Mouse (Mus musculus) retina, adult 2 months (tissue): ENCODE measurements around the gene Dera.
"Not testable (repeated sequence)": the region's sequence is repeated elsewhere in the genome, so short reads cannot be mapped to it uniquely, and the experiment has no call there.

Experiments used
- DNase-seq: peaks from one replicate; pipeline ENCODE4 v3.0.0-alpha.2; 2012; ENCODE audit warnings: low read depth, low spot score

Dera gene

DNA sequence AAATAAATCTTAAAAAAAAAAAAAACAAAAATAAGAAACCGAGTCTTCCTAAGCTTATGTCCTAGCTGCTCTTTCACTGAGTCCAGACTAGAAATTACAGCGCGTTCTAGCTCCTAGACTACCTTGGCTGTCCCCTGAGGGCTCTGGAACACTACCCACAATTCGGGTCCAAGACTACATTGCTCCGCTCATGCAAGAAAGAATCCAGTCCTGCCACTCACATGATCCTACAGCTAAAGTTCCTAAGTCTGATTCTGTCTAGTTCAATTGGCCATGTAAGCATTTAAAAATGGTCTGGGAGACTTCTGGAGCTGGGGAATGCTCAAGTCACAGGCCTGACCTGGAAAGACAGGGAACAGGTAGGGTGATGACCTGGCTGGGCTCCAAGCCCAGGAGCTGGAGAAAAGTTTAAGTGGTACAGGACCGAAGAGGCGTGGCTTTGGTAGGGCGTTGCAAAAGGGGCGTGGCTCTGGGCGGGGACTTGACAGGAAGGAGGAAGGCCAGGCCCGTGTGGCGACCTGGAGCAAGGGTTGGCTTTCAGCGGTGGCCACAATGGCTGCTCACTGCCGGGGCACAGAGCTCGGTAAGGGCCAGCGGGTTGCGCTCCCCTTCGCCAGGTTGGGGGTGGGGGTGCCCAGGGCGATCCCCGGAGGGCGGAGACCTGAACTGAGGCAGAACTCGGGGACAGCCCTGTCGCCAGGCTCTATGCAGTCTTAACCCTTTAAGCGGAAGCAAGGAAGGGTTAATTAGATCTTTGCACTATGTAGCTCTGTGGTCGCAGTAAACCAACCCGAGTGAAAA, at the start of gene Dera:
Gene Dera (plus strand): TSS at position 491 of the 801 bp plus-strand sequence.
- DNase-seq: peak; percentile 50

DNA sequence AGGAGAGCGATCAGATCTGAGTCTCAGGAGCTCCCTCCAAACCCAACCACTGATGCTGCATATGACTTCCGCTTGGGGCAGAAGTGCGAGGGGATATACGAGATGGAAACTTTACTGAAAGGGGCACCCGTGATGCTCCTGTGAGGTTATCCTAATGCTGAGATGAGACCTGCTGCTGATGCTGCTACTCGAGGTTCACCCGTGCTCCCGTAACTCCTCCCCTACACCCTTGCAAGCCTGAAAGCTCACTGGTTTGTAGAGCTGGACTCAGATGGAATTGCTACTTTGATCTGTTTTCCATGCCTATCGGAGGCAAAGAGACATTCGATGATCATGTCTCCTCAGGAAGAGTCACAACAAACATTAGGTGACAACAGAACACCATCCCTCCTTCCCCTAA, 48.1 kb upstream of the Dera start:
- DNase-seq: no peak

- DNase-seq: not testable (repeated sequence)
Measured at GRCm38 (mm10) chr6:137708726-137709405, 45.5 kb upstream of the Dera start.

- DNase-seq: no peak
Measured at GRCm38 (mm10) chr6:137710179-137711037, 43.9 kb upstream of the Dera start.

DNA sequence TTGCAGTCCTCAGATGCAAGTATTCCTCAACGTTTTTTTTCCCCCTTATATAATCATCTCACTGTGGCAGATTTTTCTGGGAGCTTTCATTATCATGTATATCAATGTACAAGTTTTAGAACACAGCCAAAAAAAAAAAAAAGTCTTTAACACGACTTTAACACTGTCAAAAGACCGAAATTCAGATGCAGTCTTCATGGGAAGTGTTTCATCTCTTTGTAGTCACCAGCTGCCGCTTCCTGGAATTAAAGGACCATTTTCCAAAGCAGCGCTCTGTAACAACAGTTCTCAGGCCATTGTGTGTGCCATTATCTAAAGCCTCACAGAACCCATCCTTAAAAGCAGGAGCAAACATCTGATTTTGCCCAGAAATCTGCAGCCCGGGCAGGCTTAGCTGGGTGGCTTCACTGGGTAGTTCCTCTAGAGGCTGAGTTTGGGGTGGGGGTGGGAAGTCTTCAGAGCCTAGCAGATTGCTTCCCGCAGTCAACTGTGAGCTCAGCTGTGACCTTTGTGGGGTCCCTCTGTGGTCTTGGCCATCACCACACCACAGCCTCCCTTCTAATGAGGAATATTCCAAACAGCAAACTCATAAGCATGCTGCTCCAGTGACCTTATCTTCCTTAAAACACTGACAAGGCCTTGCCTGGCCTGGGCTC, 41.6 kb upstream of the Dera start:
- no peak for DNase-seq

- peak; percentile 85 for DNase-seq
Measured at GRCm38 (mm10) chr6:137713310-137713664, 41.1 kb upstream of the Dera start.

- no peak for DNase-seq
Measured at GRCm38 (mm10) chr6:137716802-137717201, 37.5 kb upstream of the Dera start.

DNA sequence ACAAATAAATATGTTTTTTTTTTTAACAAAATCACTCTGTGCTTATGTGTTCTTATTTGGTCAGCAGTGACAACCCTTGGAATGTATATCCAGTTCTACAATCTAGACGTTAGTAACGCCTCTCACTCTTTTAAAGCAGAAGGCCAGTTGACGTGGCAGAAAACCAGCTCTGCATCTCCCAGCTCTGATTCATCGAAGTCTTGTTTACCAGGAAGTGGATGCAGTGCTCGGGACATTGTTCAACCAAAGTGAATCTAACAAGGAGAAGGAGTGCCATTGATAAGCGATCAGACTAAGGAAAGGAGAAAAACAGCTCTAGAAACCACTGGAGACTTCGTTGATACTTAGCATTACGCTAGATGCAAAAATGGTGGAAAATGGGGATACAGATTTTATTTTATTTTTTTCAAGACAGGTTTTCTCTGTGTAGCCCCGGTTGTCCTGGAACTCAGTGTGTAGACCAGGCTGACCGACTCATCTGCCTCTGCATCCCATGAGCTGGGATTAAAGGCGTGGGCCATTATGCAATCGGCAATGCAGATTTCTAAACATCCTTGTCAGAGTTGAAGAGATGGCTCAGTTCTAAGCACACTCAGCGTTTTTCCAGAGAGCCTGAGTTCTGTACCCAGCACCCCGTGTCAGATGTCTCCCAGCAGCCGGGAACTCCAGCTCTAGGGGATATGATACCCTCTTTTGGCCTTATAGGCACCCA, 32.0 kb upstream of the Dera start:
- no peak for DNase-seq

DNA sequence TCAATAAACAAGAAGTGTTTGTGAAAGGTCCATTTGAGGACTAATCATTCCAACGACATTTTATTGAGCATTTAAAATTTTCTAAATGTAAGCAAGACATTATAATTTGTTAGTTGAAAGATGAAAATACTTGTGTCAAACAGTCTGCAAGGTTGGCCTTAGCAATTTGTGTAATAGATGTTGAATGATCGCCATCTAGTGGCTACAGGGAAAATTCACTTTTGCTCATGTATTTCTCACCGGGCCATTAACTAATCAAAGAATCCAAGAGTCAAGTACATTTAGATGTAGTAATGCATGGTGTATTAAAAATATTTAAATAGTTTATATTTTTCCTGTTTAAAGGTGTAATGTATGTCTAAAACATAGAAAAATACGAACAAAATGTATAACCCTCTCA, 30.4 kb upstream of the Dera start:
- peak; percentile 54 for DNase-seq

- no peak for DNase-seq
Measured at GRCm38 (mm10) chr6:137734460-137734845, 19.9 kb upstream of the Dera start.

GRCm38 (mm10) chr6:137734846-137735609, 19.3 kb upstream of the Dera start, which contains the start of gene Strap:
Gene Strap (plus strand): TSS chr6:137735078.
- peak; percentile 95 for DNase-seq

- no peak for DNase-seq
Measured at GRCm38 (mm10) chr6:137735671-137736238, 18.6 kb upstream of the Dera start.

- DNase-seq: no peak
Measured at GRCm38 (mm10) chr6:137740972-137741371, 13.4 kb upstream of the Dera start.

DNA sequence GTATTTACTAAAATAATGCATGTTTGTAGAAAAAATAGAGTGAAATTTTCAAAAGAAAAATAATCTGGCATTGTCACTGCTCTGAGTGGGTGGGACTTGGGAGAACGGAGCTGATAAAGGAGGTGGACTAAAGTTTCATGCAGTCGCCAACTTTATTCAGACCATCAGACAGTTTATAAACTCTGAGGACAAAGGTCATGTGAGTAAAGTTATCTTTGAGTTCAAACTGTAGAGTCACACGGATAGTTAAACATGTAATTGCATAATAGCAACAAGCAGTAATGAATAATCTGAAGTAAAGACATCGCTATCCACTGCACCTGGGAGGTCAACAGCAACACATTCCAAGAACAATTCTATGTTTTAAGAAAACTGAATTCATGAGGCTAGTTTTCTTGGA, 9.6 kb upstream of the Dera start:
- DNase-seq: no peak

DNA sequence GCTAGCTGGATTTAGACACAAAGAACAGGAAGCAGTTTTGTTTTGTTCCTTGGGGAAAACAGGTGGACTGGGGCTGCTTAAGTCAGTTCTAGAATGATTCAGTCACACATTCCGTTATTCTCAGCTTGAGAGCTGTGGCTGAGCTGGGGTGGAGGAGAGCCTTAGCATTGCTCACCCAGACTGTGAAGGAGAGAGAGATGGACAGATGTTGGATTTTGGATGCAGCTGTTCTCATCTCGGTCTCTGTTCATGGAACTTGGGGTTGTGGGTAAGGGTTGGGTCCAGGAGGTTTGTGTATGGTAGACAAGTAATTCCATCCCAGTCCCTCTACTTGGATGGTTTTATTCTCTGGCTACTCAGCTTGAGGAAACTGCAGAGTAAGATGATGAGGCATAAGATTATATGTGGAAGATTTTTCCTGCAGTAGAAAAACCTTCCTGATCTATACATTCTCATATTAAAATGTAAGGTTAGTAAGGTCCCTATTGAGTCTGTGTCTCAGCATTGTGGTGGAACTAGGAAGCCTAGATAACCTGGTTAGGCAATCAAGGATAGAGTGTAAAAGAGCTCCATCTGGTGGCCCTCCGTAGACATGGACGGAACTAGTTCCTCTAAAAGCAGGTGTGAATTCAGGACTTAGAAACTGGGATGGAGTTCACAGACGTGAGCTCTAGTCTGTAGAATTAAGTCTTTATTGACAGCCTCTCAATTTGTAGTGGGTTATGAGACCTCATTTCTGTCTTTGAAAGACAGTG, 7.0 kb upstream of the Dera start:
- no peak for DNase-seq

DNA sequence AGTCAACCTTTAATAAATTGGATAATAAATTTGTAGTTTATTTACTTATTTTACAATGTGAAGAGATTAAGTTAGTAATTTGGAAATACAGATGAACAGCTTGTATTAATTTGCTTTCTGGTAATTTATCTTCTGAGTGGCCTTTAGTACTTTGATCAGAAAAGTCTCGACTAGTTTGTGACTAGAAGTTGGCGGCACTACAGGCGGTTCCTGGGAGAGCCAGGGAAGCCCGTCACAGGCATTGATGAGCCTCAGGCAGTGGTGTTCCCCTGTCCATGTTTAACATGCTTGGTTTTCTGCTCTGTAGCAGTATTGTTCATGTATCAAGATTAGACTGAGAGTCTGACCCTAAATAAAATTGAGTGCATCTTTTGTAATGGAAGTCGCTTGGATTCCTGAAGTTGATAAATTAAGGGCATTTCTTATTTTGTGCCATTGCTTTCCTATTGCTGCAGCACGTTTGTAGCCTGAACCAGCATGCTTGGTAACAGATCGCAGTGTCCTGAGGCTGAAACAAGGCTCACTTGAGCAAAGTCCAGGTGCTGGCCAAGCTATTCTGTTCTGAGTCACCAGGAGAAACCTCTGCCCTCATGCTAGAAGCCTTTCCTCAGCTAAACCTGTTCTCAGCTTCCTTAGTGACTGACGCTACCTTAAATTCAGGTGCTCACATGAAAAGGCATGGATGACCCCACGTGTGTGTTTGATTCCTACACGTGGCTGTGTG, 2.6 kb upstream of the Dera start:
- DNase-seq: no peak

- DNase-seq: no peak
Measured at GRCm38 (mm10) chr6:137752275-137752655, 2.1 kb upstream of the Dera start.

- no peak for DNase-seq
Measured at GRCm38 (mm10) chr6:137754857-137755232, 499 bp downstream of the Dera start.

GRCm38 (mm10) chr6:137756310-137756709, 2.0 kb downstream of the Dera start:
- no peak for DNase-seq
